Mouse (Mus musculus) thymus, postnatal 25 days (tissue): ENCODE results near the gene Fzd4.

Experiments used
- DNase-seq: peaks from one replicate; pipeline ENCODE4 v3.0.0; 2022

Gene Fzd4

DNA sequence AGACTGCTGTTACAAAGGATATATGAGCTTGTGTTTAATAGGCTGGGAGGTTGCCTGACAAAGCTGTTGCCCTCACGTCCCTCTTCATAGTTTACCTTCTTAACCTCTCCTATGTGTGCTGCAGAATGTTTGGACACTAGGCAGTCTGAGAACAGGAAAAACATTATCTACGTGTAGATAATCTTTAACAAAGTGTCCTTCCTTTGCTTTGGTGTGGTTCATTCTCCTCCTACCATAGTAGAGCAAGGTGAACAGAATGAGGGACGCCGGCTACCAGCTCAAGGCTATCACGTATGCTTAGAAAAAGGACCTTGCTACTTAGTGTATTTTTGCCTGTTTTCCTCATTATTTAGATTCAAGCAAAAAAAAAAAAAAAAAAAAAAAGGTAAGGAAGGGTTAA is 24.6 kb downstream of the Fzd4 start:
- no peak for DNase-seq

DNA sequence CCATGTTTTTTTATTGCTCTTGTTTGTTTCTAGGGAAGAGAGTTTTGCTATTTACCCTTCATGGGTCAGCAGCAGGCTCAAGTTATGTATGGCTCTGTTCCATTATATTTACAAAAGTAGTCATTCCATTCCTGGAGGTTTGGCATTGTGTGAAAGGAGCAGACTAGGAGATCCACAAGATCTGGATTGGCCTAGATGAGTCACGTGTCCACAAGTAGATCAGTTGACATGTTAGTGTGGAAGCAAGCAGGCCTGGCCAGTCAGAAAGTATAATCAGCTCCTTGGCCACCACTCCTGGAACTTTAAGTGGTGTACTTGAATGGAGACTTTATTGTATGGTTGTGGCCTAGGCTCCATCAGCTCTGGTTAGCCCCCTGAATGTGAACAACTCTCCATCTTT is 25.2 kb downstream of the Fzd4 start:
- no peak for DNase-seq

DNA sequence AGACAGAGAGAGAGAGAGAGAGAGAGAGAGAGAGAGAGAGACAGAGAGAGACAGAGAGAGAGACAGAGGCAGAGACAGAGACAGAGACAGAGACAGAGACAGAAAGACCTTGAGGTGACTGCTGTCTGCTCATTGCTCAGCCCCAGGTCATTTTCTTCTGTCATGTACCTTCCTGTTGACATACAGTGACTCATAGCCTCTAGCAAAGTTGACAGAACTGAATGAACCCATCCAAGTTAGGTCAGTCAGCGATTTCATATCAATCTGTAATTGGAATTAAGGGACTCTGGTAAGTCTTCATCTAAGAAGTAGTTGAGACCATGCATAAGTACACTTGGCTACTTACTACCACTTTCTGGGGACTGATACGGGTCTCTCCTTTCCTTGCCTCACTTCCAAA is 27.0 kb downstream of the Fzd4 start:
- no peak for DNase-seq

DNA sequence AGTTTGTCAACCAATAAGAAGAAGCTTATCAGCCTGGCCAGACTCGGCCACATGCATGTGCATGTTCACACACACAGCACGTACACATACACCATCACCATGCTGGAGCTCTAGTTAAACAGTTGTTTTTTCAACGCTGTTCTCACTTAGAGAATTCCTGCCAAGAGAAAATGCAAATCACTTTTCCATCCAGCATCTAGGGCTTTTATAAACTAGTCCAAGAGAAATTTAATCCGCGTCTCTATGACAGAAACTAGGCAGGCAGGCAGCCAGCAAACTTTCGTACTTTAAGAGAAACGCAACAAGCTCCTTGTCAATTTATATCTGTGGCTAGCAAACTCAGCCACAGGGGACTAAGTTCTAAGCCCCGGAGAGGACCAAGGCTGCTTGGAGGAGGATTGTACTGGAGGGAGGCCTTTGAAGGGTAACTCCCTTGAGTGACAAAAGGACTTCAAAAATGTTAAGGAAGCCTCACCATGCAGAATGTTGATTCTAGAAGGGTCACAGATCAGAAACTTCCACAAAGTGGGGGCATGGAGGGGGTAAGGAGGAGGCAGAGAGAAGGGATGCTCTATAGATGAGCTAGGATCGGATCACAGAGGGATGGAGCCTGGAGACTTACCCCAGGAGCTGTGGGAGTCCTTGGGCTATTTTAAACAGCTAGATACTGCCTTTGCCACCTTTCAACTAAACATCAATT is 29.2 kb downstream of the Fzd4 start:
- DNase-seq = no peak

DNA sequence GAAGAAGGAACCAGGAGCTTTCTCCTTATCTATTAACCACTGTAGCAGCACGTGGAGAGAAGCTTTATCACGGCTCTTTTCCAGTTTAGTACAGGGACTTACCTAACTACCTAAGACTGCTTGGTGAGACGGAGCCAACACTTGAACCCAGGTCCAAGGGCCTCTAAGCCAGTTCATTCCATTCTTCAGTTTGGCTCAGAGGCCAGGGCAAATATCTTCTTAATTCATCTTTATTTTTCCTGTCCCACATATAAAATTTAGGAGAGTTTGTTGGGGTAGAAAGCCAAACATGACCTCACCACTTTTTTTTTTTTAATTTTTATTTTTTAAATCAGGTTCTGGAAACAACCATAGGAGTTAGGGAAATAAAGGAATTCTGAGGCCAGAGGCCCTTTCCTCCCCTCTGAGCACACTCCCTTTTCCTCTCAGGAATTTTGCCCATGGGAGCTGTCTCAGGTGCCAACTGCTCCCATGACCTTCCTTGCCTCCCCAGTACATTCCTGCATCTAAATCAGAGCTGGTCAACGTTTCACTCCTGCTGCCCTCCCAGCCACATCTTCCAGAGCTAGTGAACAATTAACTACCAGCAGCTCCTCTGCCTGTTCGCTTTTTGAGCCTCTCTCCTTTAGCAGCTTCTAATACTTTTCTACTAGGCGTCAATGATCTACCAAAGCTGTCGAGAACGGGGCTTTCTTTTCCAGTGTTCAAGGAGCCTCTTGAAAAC is 29.9 kb downstream of the Fzd4 start:
- DNase-seq = no peak

DNA sequence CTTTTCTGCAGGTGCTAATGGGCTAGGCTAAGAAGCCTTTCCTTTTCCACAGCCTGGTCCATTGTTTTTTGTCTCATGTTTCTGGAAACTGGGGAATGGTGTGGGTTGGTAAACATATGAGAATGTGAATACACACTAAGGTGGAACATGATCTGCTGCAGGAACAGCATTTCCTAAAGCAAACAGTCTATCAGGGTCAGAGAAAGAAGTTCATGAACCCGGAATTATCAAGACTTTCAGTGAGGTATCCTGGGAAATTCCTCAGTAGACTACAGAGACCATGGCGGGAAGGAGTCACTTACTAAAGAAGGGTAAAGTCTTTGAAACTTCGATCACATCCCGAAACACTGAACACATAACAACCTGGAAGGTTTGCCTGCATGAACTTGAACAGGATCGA is 32.2 kb downstream of the Fzd4 start:
- no peak for DNase-seq

DNA sequence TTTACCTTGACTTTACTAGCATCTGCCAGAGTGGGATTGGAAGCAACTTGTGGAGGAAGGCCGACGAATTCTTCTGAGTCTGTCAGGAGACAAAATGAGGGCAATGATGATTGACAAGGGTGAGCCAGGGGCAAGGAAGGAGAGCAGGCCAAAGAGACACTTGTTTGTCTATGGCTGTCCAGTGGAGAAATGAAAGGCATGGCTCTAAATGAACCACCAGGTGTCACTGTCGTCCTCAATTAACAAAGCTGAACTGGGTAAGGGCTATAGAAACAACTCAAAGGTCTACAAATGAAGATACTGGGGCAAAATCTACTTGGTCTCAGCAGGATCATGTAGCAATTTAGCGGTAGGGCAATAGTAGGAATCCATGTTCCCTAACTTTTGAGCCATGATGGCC is 33.4 kb downstream of the Fzd4 start:
- no peak for DNase-seq

DNA sequence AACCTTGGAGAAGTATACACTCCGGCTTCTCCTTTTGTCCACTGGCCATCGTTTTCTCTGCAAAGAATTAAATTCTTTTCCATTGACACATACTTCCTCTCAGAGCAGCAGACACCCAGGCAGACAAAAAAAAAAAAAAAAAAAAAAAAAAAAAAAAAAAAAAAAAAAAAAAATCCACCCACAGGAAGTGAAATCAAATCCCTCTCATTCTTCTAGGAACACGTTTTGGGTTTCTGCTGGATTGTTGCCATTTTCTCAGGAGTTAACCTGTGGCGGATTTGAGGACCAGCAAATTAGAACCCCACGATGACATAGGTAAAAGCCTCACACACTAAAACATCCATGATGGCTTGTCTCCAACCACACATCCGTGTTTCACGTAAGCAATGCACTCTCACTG is 37.1 kb downstream of the Fzd4 start:
- DNase-seq = no peak

DNA sequence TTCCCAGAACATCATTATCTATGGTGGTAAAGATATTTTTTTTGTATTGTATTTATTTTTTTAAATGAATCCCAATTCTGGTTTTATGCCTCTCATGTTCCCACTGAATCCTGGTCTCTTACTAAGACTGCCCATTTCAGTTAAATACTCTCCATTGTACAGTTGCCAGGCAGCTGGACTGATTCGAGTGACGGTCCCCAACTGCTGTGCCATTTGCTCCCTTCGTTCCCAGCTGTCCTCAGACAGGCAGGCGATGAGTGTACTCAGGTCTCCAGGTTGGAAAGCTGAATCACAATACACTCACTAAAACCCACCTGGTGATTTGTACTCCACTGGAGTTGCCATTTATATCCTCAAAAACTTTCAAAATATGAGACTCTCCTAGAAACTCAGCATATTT is 38.1 kb downstream of the Fzd4 start:
- no peak for DNase-seq

DNA sequence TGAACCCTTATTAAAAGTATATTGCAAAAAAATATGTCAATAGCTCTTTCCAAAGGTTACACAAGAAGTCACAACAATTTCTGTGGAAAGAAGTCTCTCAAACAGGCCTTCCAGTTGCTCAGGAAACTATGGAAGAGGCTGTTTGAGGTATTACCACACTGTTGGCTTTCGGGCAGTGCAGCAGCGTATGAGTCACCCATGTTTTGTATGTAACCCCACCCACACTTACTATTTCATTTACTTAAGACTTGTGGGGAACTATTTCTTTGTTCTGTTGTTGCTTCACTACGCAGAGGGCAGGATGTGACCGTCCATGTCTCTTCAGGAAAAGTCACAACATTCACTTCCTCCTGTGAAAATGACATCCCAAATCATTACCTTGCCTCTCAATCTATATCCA is 41.0 kb downstream of the Fzd4 start:
- DNase-seq = no peak

DNA sequence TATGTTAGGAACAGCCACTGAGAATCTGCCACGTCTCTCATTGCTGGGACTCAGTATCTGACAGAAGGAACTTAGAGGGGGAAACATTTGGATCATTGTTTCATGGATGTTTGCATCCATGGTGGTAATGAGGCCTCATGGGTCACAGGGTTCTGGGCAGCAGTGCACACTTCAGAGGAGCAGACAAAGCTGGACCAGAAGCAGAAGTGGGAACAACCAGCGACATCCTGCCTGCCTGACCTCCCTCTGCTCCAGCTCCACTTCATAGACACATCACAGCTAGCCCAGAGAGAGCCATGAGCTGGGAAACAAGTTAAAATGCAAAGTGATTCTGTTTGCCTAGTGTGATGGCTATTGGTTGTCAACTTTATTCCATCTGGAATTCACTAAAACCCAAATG is 46.2 kb downstream of the Fzd4 start:
- no peak for DNase-seq

DNA sequence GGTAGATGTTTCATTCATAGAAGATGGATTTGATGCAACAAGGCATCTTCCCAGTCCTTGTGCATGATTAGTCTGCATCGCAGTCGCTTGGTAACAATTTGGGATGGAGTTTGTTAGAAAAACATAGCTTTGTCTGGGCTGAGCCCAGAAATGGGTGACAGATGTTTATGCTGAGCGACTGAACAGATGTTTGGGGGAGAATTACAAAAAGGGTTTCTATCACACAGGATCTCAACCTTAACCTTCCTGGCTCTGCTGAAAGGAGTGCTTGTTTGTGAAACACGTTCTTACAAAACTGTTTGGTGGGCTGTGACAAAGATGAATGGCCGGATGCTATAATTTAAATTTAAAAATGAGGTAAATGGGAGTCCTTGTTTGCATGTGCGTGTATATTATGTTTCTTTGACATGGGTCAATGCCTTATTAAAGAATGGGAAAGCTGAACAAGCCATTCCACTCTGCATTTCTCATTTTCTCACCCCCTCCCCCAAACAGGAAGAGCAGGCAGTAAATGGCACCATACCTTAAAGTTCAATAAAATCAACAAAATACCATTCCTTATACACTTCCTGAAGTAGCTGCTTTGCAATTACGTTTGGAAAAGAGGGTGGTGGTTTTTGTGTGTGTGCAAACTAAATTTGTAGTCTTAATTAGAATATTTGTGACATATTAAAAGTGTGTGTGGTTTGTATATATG is 52.4 kb downstream of the Fzd4 start:
- DNase-seq = no peak

DNA sequence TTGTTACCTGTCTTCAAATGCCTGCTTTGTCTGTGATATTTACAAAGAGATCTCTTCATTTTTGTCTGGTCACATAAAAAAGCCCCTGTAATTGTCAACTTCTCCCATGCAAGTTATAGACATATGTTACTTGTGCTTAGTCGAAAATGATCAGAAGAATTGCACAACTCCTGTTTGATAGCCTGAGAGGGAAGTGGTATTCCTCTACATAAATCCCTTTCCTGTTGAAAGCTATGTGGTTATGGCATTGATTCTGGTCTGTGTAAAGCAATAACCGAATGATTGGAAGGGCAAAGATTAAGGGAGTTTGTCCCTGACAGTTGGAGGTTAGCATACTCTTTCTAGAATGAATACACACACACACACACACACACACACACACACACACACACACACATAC is 55.5 kb downstream of the Fzd4 start:
- no peak for DNase-seq

DNA sequence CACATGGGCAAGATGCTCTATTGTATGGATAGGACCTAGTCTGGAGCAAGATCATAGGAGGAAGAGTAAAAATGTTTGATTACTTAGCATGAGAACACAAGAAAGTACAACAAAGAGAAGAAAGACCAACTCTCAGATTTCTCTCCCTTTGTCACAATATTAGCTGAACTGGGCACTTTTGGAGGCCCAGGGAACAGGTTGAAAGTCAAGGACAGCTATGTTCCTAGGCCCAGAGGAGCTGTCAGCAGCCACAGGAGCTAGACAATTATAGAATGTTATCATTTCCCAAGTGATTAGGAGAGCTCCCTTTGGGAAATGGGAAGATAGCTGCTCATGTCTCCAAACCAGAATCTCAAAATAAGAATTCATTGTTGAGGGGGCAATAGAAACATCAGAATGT is 56.8 kb downstream of the Fzd4 start:
- DNase-seq = no peak

DNA sequence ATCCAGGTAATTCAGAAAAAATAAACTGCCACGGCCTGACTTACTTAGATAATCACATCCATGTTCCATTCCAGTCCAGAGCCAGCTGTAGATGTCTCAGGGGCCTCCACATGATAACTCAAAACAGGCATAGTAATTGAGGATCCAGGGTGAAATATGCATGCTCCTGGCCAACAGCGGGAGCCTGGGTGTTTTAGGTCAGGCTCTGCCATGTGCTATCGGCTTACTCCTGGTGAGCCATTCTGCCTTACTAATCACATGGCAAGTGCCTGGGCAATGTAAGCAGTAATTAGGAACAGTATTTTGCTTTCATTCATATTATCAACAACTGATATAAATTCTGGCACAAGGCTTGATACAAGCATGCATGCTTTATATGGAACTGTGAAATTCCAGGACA is 57.2 kb downstream of the Fzd4 start:
- DNase-seq = no peak
